Mouse (Mus musculus) bone marrow macrophage, adult 2 months (primary cell): Measurements from ENCODE around the gene Glrb. TPM values are rescaled to one million over a fixed set of nuclear protein-coding genes. Genes with fewer than 3 reads are reported as not detected.

Experiments
- H3K27ac ChIP-seq: 2 replicates; pipeline ENCODE4 v1.5.1; 2012; ENCODE audit warnings: low read depth, low read length; ENCODE audit not compliant: insufficient read depth
- H3K4me1 ChIP-seq: 2 replicates; pipeline ENCODE4 v1.6.1; 2012; ENCODE audit warnings: low read length; ENCODE audit not compliant: control insufficient read depth, insufficient read depth
- H3K4me3 ChIP-seq: 2 replicates; pipeline ENCODE4 v1.5.1; 2012; ENCODE audit warnings: mild to moderate bottlenecking, low read length, moderate library complexity; ENCODE audit not compliant: insufficient read depth
- CTCF ChIP-seq: IDR thresholded peaks from 2 replicates; pipeline ENCODE4 v1.5.1; 2012; ENCODE audit warnings: low read depth, mild to moderate bottlenecking, low read length, moderate library complexity
- POLR2A ChIP-seq: IDR thresholded peaks from 2 replicates; pipeline ENCODE4 v1.6.1; 2012; ENCODE audit warnings: mild to moderate bottlenecking, low read depth, low read length, borderline replicate concordance
- polyA plus RNA-seq: library from polyadenylated mRNA; stranded (reverse); fragments of >200 nt; gene quantifications from 2 replicates; pipeline ENCODE4 v1.2.4, GENCODE M21; 2012; ENCODE audit not compliant: missing spikeins, insufficient read depth, insufficient read length

Gene Glrb
- polyA plus RNA-seq, 1 experiment = not detected

GRCm38 (mm10) chr3:80800299-80800994, 113.0 kb downstream of the Glrb start:
- H3K4me3 ChIP-seq = no peak overlapping the region
- TF ChIP-seq CTCF = no peak
- no peak for TF ChIP-seq POLR2A
- H3K4me1 ChIP-seq = no peaks in the 10 kb centered on the region
- no peak overlapping the region for H3K27ac ChIP-seq

GRCm38 (mm10) chr3:80797935-80798334, 115.5 kb downstream of the Glrb start:
- Histone ChIP-seq H3K4me3 (no peak overlapping the region), H3K27ac (no peak overlapping the region), H3K4me1 (no peaks in the 10 kb centered on the region)
- TF ChIP-seq POLR2A (no peak), CTCF (no peak)

GRCm38 (mm10) chr3:80796764-80797163, 116.7 kb downstream of the Glrb start:
- no peak overlapping the region for H3K4me3 ChIP-seq
- H3K27ac ChIP-seq = no peak overlapping the region
- H3K4me1 ChIP-seq = no peaks in the 10 kb centered on the region
- TF ChIP-seq CTCF = no peak
- TF ChIP-seq POLR2A = no peak

- H3K4me1 ChIP-seq = no peaks in the 10 kb centered on the region
- no peak overlapping the region for H3K4me3 ChIP-seq
- H3K27ac ChIP-seq = no peak overlapping the region
- TF ChIP-seq CTCF (no peak), POLR2A (no peak)
Measured at GRCm38 (mm10) chr3:80795284-80795683, 118.2 kb downstream of the Glrb start.

Other genes starting within 250 kb of the Glrb start
- 0.20 TPM in 1 of 2 replicates, not detected in the other for gene Gria2, start 110.8 kb downstream of the Glrb start, polyA plus RNA-seq
- 0.76 and 0.78 TPM in 2 replicates for gene Pdgfc, start 122.8 kb upstream of the Glrb start, polyA plus RNA-seq